9 mouse cellular contexts compared by ENCODE assay signal in genomic region chr11:59290702-59291303, GRCm38 (mm10). TPM values are rescaled to one million over a fixed set of nuclear protein-coding genes. Genes with fewer than 3 reads are reported as not detected.
DNase-seq lines count a peak whose midpoint lies in the region; ATAC-seq and TF ChIP-seq lines count a peak whose summit lies in the region.
"Had no signal": no experiment of that assay in that cellular context is flagged by ENCODE, and none has a peak within 500 bp of the region (broad histone marks: within the 10 kb centered on the region; RNA-seq: fewer than 3 reads in every experiment).

Gene Wnt3a (minus strand): TSS chr11:59290752.

- TF ChIP-seq CTCF in hindbrain, postnatal 0 days (IDR thresholded peaks at IDR 0.05; ENCODE audit: low read depth) = no peak

- no peaks in the 10 kb centered on the region for H3K36me3 ChIP-seq in liver, embryonic 12.5 days
- H3K36me3 ChIP-seq in embryonic facial prominence, embryonic 14.5 days (ENCODE audit: control insufficient read depth, insufficient read depth, low read length) = no peaks in the 10 kb centered on the region
- H3K36me3 ChIP-seq in hindbrain, postnatal 0 days (ENCODE audit: insufficient read depth, low read length) = no peaks in the 10 kb centered on the region
- no peaks in the 10 kb centered on the region for H3K36me3 ChIP-seq in neural tube, embryonic 13.5 days

- no peak within 1 kb of the TSS for H3K9ac ChIP-seq in liver, embryonic 12.5 days
- H3K9ac ChIP-seq in embryonic facial prominence, embryonic 14.5 days (ENCODE audit: low read depth, low read length) = peak within 1 kb of the TSS; percentile 37; the same call in 1 of the 2 replicates
- no peak within 1 kb of the TSS for H3K9ac ChIP-seq in hindbrain, postnatal 0 days (replicated peaks; ENCODE audit: low read length)
- H3K9ac ChIP-seq in neural tube, embryonic 13.5 days = 0 out of 2 replicates have a peak within 1 kb of the TSS, but pooled peaks have one; percentile 45

- no peak within 1 kb of the TSS for H3K27ac ChIP-seq in liver, embryonic 12.5 days
- no peak within 1 kb of the TSS for H3K27ac ChIP-seq in embryonic facial prominence, embryonic 14.5 days (replicated peaks; ENCODE audit: low read depth, low read length)
- H3K27ac ChIP-seq in hindbrain, postnatal 0 days = no peak within 1 kb of the TSS
- no peak within 1 kb of the TSS for H3K27ac ChIP-seq in neural tube, embryonic 13.5 days (replicated peaks)

- 2% methylated on average over 38 of the region's 60 CpGs for WGBS in liver, embryonic 12.5 days (ENCODE audit: insufficient replicate concordance)
- under 1% methylated on average over 35 of the region's 60 CpGs for WGBS in embryonic facial prominence, embryonic 14.5 days
- WGBS in hindbrain, postnatal 0 days = under 1% methylated on average over 52 of the region's 60 CpGs
- WGBS in neural tube, embryonic 13.5 days = 1% methylated on average over 32 of the region's 60 CpGs

- H3K27me3 ChIP-seq in liver, embryonic 12.5 days (replicated peaks) = peaks cover 100% of the 10 kb centered on the region
- peaks cover 83% of the 10 kb centered on the region for H3K27me3 ChIP-seq in embryonic facial prominence, embryonic 14.5 days (replicated peaks; ENCODE audit: control insufficient read depth, insufficient read depth, low read length)
- peaks cover 78% of the 10 kb centered on the region for H3K27me3 ChIP-seq in hindbrain, postnatal 0 days (ENCODE audit: insufficient read depth, low read length)
- peaks cover 83% of the 10 kb centered on the region for H3K27me3 ChIP-seq in neural tube, embryonic 13.5 days

- peak within 1 kb of the TSS; percentile 21 for H3K4me3 ChIP-seq in liver, embryonic 12.5 days
- peak within 1 kb of the TSS; percentile 34 for H3K4me3 ChIP-seq in embryonic facial prominence, embryonic 14.5 days (ENCODE audit: low read depth, low read length)
- peak within 1 kb of the TSS; percentile 28 for H3K4me3 ChIP-seq in hindbrain, postnatal 0 days (ENCODE audit: low read length)
- H3K4me3 ChIP-seq in neural tube, embryonic 13.5 days = peak within 1 kb of the TSS; percentile 37

- no peak for DNase-seq in liver
- no peak for DNase-seq in embryonic facial prominence, embryonic 14.5 days (ENCODE audit: low spot score)
- no peak for DNase-seq in hindbrain, postnatal 0 days (ENCODE audit: low spot score)
- no peak for DNase-seq in ovary, postnatal 14 days (ENCODE audit: low spot score)
- no peak for DNase-seq in urinary bladder, postnatal 25 days (ENCODE audit: low spot score)
- DNase-seq: thymus, postnatal 14 days had no signal

- H3K4me1 ChIP-seq in liver, embryonic 12.5 days = no peaks in the 10 kb centered on the region
- peaks cover 16% of the 10 kb centered on the region; the same call in 1 of the 2 replicates for H3K4me1 ChIP-seq in embryonic facial prominence, embryonic 14.5 days (ENCODE audit: control insufficient read depth, insufficient read depth, low read length)
- no peaks in the 10 kb centered on the region for H3K4me1 ChIP-seq in hindbrain, postnatal 0 days (ENCODE audit: insufficient read depth, low read length)
- peaks cover 24% of the 10 kb centered on the region for H3K4me1 ChIP-seq in neural tube, embryonic 13.5 days (replicated peaks)

- H3K9me3 ChIP-seq in liver, embryonic 12.5 days (replicated peaks) = no peaks in the 10 kb centered on the region
- H3K9me3 ChIP-seq in embryonic facial prominence, embryonic 14.5 days (ENCODE audit: control insufficient read depth, low read length) = no peaks in the 10 kb centered on the region
- H3K9me3 ChIP-seq in hindbrain, postnatal 0 days (ENCODE audit: low read length) = no peaks in the 10 kb centered on the region
- H3K9me3 ChIP-seq in neural tube, embryonic 13.5 days = no peaks in the 10 kb centered on the region

- peak within 1 kb of the TSS; percentile 37 for H3K4me2 ChIP-seq in liver, embryonic 12.5 days
- peak within 1 kb of the TSS; percentile 64 for H3K4me2 ChIP-seq in embryonic facial prominence, embryonic 14.5 days (ENCODE audit: low read depth, low read length)
- peak within 1 kb of the TSS; percentile 53 for H3K4me2 ChIP-seq in hindbrain, postnatal 0 days (ENCODE audit: low read depth, low read length)
- H3K4me2 ChIP-seq in neural tube, embryonic 13.5 days = peak within 1 kb of the TSS; percentile 54

- no peak for ATAC-seq in liver, embryonic 12.5 days
- ATAC-seq in embryonic facial prominence, embryonic 14.5 days (ENCODE audit: low read depth) = no peak
- no peak; the same call in 1 of the 2 replicates for ATAC-seq in hindbrain, postnatal 0 days
- ATAC-seq in neural tube, embryonic 13.5 days (ENCODE audit: low read depth) = no peak
- ATAC-seq: Patski had no signal

RNA-seq across cellular contexts. Expression of gene Wnt3a, which starts in this region (rescaled TPM):
- polyA plus RNA-seq in liver, embryonic 12.5 days (2016; fragmentation: Nextera tagmentation; extraction: Ambion mirVana) = 0.06 TPM in 1 of 2 replicates, not detected in the other
- polyA plus RNA-seq in embryonic facial prominence, embryonic 14.5 days (2014; fragmentation: Nextera tagmentation; extraction: Ambion mirVana) = 0.77 and 0.78 TPM in 2 replicates
- total RNA-seq in hindbrain, postnatal 0 days (2014; rRNA removed) = 0.61 and 0.68 TPM in 2 replicates
- 0.31 and 0.44 TPM in 2 replicates for polyA plus RNA-seq in hindbrain, postnatal 0 days (2015; fragmentation: Nextera tagmentation; extraction: Ambion mirVana)
- 1.2 and 1.7 TPM in 2 replicates for polyA plus RNA-seq in neural tube, embryonic 13.5 days (2015; fragmentation: Nextera tagmentation; extraction: Ambion mirVana)
- polyA plus RNA-seq: Patski had no signal

Comparison
In these comparisons a context has a peak if more than half of its experiments do, and no peak if none do; other contexts are left out.
1. H3K9ac ChIP-seq: peak in embryonic facial prominence, embryonic 14.5 days (single experiment) and neural tube, embryonic 13.5 days (single experiment); none in liver, embryonic 12.5 days (single experiment) and hindbrain, postnatal 0 days (single experiment).
2. Peak in every context shown above with its lines, with median percentiles within 50 percentile points of each other: H3K4me2 ChIP-seq and H3K4me3 ChIP-seq.